ENCODE assay signal across 11 mouse cellular contexts in genomic region chr17:4640555-4640954, GRCm38 (mm10).
DNase-seq lines count a peak whose midpoint lies in the region; ATAC-seq lines count a peak whose summit lies in the region.
"Had no signal": no experiment of that assay in that cellular context is flagged by ENCODE, and none has a peak within 500 bp of the region (broad histone marks: within the 10 kb centered on the region; RNA-seq: fewer than 3 reads in every experiment).

No protein-coding gene starts in this region.

- no peak overlapping the region for H3K4me2 ChIP-seq in lung, embryonic 15.5 days
- H3K4me2 ChIP-seq: neural tube, embryonic 13.5 days had no signal

- H3K27me3 ChIP-seq in lung, embryonic 15.5 days, result no peaks in the 10 kb centered on the region
- H3K27me3 ChIP-seq in embryonic facial prominence, embryonic 10.5 days (replicated peaks; ENCODE audit: low read depth, poor library complexity, severe bottlenecking), result no peaks in the 10 kb centered on the region
- H3K27me3 ChIP-seq: neural tube, embryonic 13.5 days had no signal

- ATAC-seq in lung, embryonic 15.5 days (ENCODE audit: borderline replicate concordance, extremely low read depth, low FRiP score, low TSS enrichment), result 0 out of 2 replicates have a peak, but pooled peaks have one; percentile 35
- ATAC-seq: forebrain, embryonic 16.5 days had no signal

- WGBS in lung, embryonic 15.5 days, result 57% methylated on average over 7 of the region's 7 CpGs
- 85% methylated on average over 7 of the region's 7 CpGs for WGBS in embryonic facial prominence, embryonic 10.5 days

- H3K4me1 ChIP-seq in lung, embryonic 15.5 days, result peaks cover 15% of the 10 kb centered on the region; the same call in 1 of the 2 replicates
- no peaks in the 10 kb centered on the region for H3K4me1 ChIP-seq in embryonic facial prominence, embryonic 10.5 days

- H3K9ac ChIP-seq in lung, embryonic 15.5 days, result no peak overlapping the region
- H3K9ac ChIP-seq: neural tube, embryonic 13.5 days had no signal

- H3K27ac ChIP-seq in lung, embryonic 15.5 days, result no peak overlapping the region
- H3K27ac ChIP-seq in embryonic facial prominence, embryonic 10.5 days (replicated peaks), result no peak overlapping the region
- H3K27ac ChIP-seq: left cerebral cortex, adult 2 months; macrophage; neural tube, embryonic 13.5 days had no signal

- H3K36me3 ChIP-seq in lung, embryonic 15.5 days, result no peaks in the 10 kb centered on the region
- no peaks in the 10 kb centered on the region for H3K36me3 ChIP-seq in embryonic facial prominence, embryonic 10.5 days (replicated peaks)
- H3K36me3 ChIP-seq: neural tube, embryonic 13.5 days had no signal

- peak; percentile 29 for DNase-seq in urinary bladder, adult 2 months (ENCODE audit: low spot score)
- DNase-seq in urinary bladder, postnatal 10 days (ENCODE audit: low spot score), result no peak
- DNase-seq in gastrocnemius, postnatal 10 days, result peak; percentile 38
- DNase-seq in c-Kit-positive CD71-positive TER-119-positive erythroid progenitor cells, embryonic 14.5 days (ENCODE audit: low spot score), result no peak
- DNase-seq in spleen, adult 12 weeks (ENCODE audit: low spot score), result no peak
- DNase-seq in embryonic facial prominence, embryonic 10.5 days (ENCODE audit: low spot score), result no peak

- no peak overlapping the region for H3K4me3 ChIP-seq in lung, embryonic 15.5 days
- no peak overlapping the region for H3K4me3 ChIP-seq in embryonic facial prominence, embryonic 10.5 days
- H3K4me3 ChIP-seq: left cerebral cortex, adult 2 months; neural tube, embryonic 13.5 days had no signal

- H3K9me3 ChIP-seq in lung, embryonic 15.5 days, result no peaks in the 10 kb centered on the region
- H3K9me3 ChIP-seq in embryonic facial prominence, embryonic 10.5 days, result no peaks in the 10 kb centered on the region
- H3K9me3 ChIP-seq: neural tube, embryonic 13.5 days had no signal

Comparison
In these comparisons a context has a peak if more than half of its experiments do, and no peak if none do; other contexts are left out.
1. DNase-seq: peak in urinary bladder, adult 2 months (single experiment) and gastrocnemius, postnatal 10 days (single experiment); none in urinary bladder, postnatal 10 days (single experiment), c-Kit-positive CD71-positive TER-119-positive erythroid progenitor cells, embryonic 14.5 days (single experiment), spleen, adult 12 weeks (single experiment) and embryonic facial prominence, embryonic 10.5 days (single experiment).